Mouse (Mus musculus): ENCODE measurements around the gene Fut7.

DNA sequence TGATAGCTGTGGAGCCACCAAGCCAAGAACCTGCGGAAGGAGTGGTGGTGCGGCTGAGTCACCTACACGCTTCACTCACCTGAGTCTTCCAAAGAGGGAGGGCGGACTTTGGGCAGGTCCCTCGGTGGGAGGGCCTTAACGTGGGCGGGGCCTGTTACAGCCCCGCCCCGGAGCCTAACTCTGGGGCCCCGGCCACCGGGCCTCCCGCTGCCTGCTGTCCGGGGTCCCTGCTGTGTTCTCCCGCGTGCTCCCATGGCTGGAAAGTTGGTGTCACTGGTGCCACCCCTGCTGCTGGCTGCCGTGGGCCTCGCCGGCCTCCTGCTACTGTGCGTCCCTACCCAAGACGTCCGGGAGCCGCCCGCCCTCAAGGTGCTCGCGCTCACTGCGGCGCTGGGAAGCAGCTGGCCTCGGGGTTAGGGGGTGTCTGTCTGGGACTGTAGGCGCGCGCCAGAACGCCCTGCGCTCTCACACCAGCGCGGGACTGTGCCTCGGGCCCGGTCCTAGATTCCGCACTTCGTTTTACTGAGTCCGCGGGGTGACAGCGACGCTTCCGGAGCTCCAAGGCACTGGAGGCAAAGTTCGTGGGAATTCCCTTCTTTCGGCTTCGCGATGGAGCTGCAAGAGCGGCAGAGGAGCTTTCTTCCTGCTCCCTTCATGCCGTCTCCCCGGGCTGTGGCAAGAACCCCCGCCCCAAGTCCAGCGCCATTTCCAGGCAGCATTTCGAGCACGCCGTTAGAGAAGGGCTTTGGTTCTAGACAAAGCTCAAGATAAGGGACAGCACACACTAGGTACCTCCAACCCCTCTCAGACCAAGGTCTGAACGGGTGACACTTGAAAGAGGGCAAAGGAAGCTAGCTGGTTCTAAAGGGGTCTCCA, 27.1 kb upstream of the Fut7 start, which contains the start of gene Entpd2:
- TF ChIP-seq POLR2A (IDR thresholded peaks at IDR 0.05; ENCODE audit: low read depth, low read length) (no peak; the same call in 1 of the 2 replicates), CTCF (IDR thresholded peaks at IDR 0.05; ENCODE audit: extremely low read depth, insufficient read length, insufficient replicate concordance, low read depth, low read length) (0 out of 2 replicates have a peak, but pooled peaks have one; percentile 16)

All from small intestine, adult 2 months (tissue).